Mouse (Mus musculus): ENCODE data around the gene Vmn1r185. TPM values are rescaled to one million over a fixed set of nuclear protein-coding genes. Genes with fewer than 3 reads are reported as not detected.
"Not testable (repeated sequence)": the region's sequence is repeated elsewhere in the genome, so short reads cannot be mapped to it uniquely, and the experiment has no call there.

Vmn1r185 gene
- total RNA-seq (2021) = not detected
- long read RNA-seq, experiment 1 = 0 reads
- long read RNA-seq, experiment 2 = 0 reads

- not testable (repeated sequence) for DNase-seq (ENCODE audit: low spot score in 2 of 2)
Measured at GRCm38 (mm10) chr7:26618364-26618763, at the start of gene Vmn1r185. Gene Vmn1r185, minus strand, starts transcription at chr7:26618464.

- DNase-seq (ENCODE audit: low spot score in 2 of 2) = not testable (repeated sequence)
Measured at GRCm38 (mm10) chr7:26667466-26667865, 49.2 kb upstream of the Vmn1r185 start.

- no peak for DNase-seq (ENCODE audit: low spot score in 2 of 2)
Measured at GRCm38 (mm10) chr7:26666011-26666410, 47.7 kb upstream of the Vmn1r185 start.

DNA sequence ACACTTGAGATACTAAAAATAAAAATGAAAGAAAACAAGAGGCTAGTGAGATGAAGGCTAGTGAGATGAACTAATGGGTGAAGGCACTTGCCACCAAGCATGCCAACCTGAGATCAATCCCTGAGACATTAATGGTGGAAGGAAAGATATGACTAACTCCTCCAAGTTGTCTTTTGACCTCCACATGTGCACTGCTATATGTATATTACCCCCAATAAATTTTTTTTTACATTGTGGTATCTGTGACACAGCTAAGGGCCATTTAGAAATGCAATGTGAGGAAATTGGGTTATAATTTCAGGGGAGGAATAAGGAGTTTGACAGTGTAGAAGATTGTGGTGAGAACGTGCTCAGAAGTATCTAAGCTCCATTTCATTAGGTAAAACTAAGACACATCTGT, 28.5 kb downstream of the Vmn1r185 start:
- no peak for DNase-seq (ENCODE audit: low spot score in 2 of 2)

DNA sequence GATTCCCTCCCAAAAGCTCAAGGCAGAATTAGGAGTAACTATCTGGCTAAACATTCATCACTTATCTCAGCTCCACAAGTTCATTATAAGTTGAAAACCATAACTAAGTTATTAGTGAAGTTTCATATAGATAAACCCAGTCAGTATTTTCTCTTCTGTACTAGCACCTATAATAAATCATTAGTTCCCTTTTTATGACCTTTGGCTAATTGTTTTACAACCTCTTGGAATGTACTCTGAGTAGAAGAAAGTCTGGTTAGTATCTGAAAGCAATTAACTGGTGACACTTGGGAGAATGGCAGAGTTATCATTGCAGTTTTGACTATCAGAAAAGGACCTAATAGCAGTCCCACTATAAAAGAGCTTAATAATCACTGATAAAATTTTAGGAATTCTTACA, 29.2 kb downstream of the Vmn1r185 start:
- no peak for DNase-seq (ENCODE audit: low spot score in 2 of 2)

Other genes starting within 250 kb of the Vmn1r185 start
- gene Nlrp9c, start 214.8 kb downstream of the Vmn1r185 start, total RNA-seq (2021) = not detected
- gene Nlrp4a, start 183.4 kb downstream of the Vmn1r185 start, total RNA-seq (2021) = not detected
- not detected for gene Nlrp9a, start 83.4 kb downstream of the Vmn1r185 start, total RNA-seq (2021)
- gene Cyp2b23, start 68.0 kb upstream of the Vmn1r185 start, total RNA-seq (2021) = not detected
- gene Cyp2b19, start 138.7 kb upstream of the Vmn1r185 start, total RNA-seq (2021) = not detected
- not detected for gene Cyp2g1, start 190.4 kb upstream of the Vmn1r185 start, total RNA-seq (2021)
- gene Cyp2a5, start 216.8 kb upstream of the Vmn1r185 start, total RNA-seq (2021) = not detected